Mouse (Mus musculus): ENCODE results near the gene Cyp2w1. TPM values are rescaled to one million over a fixed set of nuclear protein-coding genes. Genes with fewer than 3 reads are reported as not detected.
A peak's percentile ranks its signal among the peaks of the same experiment; 100 is the strongest.

Cyp2w1 gene
- not detected for total RNA-seq (2021)

DNA sequence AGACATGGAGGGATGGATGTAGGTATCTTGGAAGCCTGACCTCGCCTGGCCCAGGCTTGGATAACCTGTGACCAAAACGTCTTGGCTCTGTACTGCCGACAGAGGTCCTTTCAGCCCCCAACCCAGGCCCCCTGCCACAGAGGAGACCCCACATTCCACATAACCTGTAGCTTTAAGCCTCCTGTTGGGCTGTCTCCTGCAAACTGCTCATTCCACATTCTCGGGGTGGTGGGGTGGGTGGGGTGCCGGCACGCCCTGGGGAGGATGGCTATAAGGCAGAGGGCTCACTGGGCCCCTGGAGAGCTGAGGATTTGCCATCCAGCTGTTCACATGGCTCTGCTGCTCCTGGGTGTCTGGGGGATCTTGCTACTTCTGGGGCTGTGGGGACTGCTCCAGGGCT is at the start of gene Cyp2w1:
TSS of gene Cyp2w1 (plus strand) at position 301 of the 400 bp plus-strand sequence.
- intact Hi-C loops (cut with DNase I): no loop called here
- no peak for DNase-seq (ENCODE audit: low spot score in 2 of 2)

DNA sequence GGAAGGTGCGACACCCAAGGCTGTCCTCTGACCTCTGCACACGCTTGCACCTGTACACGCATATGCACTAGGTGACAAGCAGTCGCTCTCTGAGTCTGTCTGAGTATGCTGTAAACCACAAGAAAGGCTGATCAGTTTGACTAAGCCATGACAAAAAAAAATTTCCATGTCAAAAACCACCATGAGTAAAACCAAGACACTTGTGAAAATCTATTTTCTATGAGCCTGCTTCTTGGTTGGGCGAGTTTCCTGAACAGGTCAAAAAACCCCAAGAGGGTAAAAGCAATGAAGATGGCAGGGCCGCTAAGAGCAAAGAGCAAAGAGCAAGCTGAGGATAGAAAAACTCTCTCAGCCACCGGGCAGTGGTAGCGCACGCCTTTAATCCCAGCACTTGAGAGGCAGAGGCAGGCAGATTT is 48.8 kb upstream of the Cyp2w1 start:
- intact Hi-C loops (cut with DNase I): no loop called here
- no peak for DNase-seq (ENCODE audit: low spot score in 2 of 2)

DNA sequence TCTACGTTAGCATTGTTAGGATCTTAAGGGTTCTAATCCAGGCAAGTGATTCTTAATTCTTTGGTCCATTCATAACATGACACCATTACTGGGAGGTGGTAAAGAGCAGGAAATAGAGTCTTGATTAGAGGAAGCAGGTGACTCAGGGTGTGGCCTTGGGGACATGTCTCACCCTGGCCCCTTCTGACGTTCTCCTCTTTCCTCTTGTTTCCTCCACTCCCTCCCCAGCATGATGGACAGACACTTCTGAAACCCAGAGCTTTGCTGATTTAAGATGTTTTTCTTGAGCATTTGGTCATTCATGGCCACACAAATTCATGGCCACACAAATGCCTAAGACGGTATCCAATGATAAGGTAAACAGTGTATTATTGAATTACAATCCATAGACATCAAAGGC is 42.5 kb upstream of the Cyp2w1 start:
- intact Hi-C loops (cut with DNase I): no loop called here
- DNase-seq (ENCODE audit: low spot score in 2 of 2): no peak

DNA sequence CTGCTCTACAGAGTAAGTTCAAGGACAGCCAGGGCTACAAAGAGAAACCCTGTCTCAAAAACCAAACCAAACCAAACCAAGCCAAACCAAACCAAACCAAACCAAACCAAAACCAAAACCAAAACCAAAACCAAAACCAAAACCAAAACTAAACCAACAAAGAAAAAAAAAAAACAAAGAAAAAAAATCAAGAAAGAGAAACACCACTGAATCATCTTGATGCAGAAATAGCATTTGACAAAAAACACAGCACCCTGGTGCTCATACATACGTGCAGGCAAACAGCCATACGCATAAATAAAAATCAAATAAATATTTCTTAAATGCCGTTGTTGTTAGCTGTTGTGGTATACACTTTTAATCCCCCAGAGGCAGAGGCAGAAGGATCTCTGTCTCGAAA is 41.9 kb upstream of the Cyp2w1 start:
- no peak for DNase-seq (ENCODE audit: low spot score in 2 of 2)
- intact Hi-C loops (cut with DNase I): no loop called here

DNA sequence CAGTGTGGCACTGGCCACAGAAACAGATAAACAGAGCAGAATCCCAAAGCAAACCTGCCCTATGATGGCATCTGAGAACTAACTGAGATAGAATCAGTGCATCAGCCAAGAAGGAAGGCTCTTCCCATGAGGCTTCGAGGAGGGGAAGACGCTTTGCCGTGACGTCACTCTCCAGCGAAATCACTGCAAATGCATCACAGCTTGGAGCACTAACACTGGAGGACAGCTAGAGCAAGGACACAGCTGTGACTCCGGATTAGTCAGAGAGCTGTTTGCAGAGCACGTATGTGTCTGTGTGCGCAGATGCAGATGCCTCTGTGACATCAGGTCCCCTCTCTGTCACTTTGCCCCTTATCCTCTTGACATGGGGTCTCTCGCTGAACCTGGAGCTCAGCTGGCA is 40.6 kb upstream of the Cyp2w1 start:
- intact Hi-C loops (cut with DNase I): no loop called here
- no peak for DNase-seq (ENCODE audit: low spot score in 2 of 2)

DNA sequence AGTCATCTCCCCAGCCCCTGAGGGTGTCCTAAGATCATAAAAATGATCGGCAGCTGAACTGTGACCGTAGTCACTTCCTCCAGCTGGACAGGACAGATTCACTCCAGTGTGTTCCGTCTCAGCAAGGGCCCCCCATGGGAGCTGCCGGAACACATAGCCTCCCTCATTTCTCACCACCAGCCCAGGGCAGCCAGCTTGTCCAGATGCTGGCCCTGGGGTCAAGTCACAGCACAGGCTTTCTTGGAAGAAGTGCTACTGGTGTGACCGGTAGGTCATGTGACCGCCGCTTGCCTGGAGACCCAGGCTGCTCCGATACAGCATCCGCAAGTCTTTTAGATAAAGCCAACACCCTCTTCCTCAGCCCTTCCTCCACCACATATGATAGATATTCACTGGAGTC is 38.9 kb upstream of the Cyp2w1 start:
- intact Hi-C loops (cut with DNase I): no loop called here

DNA sequence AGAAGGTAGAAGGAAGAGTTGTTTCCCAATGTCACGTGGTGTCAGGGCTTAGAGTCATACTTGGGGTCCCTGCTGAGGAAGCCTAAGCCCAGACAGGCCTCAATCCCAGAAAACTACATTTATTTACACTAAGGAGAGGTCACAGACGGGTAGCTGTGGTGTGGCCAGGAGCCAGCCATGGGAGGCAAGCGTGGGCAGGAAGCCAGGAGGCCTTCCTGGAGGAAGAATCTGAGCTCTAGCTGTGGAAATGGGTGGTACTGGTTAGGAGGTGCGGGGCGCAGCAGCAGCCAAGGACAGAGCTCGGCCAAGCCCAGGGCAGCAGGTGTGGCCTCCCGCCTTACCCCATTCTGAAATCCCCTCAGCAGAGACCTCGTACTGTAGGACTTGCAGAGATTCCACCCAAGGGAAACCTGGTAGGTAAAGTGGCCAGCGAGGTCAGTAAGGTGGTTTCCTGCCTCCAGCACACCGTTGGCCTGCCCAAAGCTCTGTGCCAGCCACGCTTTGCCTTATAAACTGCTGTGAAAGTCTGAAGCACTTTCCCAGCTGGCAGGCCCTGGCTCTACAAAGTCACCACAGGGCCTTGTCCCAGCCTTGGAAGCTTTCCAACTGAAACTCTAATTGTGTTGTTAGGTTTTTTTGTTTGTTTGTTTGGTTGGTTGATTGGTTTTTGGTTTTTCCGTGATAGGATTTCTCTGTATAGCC is 37.3 kb upstream of the Cyp2w1 start:
- DNase-seq (ENCODE audit: low spot score in 2 of 2): no peak
- intact Hi-C loops (cut with DNase I): no loop called here

More for the DNA sequence above, 38.9 kb upstream of the Cyp2w1 start:
- DNase-seq (ENCODE audit: low spot score in 2 of 2): no peak

DNA sequence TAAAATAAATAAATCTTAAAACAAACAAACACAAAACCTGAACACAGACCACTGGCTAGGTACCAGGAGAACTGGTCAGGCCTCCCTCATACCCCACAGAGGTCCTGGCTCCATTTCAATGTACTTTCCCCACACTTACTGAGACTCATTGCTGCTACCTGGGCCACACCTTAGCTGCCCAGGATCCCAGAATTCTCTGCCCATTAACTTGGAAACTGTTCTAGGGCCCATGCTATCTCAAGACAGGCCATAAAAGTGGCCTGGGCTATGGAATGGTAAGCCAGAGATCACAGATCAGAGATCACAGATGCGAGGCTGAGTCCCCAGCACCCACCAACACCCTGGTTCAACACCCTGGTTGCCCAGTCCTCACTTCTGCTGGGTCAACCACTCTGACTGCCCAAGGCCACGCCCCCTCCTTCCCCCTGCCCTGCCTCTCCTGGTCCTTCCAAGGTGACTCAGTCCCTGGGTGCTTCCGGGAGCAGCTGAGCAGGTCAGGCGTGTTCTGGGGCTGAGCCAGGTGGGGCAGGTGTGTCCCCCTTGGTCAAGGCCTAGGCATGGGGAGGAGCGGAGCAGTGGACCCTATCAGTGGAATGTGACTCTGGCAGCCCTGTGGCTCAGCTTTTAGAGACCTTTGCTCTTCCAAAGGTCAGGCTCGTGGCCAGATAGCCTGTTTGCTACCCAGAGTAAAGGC is 35.3 kb upstream of the Cyp2w1 start:
- intact Hi-C loops (cut with DNase I): no loop called here

DNA sequence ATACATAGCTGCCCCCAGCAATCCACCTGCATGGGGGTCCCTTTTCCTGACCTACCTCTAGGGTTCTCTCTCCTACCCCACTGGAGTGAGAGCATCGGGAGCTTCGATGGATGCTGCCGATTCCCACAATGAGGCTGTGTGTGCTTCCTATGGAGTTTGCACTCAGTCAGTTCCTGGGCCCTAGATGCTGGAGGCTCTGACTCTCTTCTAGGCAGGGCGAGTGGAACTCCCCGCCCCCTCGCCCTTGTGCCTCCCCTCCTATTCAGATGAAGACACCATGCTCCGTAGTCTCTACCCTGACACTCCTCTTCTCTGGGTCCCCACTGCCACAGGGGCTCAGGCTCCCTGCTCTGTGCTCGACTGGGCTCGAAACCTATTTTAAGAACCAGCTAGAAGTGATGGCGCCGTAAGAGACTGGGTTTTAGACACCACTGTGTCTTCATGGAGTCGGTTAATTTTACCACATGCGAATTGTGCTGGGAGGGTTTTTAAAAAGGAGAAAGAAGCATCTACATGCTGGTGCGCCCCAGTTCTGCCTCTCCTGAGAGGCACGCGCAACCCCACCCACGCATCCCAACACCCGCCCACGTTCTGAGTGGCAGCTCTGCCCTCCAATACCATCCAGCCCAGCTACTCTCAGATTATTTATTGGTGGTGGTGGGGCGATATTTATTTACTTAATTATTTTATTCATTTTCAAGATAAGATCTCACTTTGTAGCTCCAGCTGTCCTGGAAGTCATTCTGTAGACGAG is 34.5 kb upstream of the Cyp2w1 start:
- DNase-seq (ENCODE audit: low spot score in 2 of 2): peak; percentile 57 to 58

More for the DNA sequence above, 35.3 kb upstream of the Cyp2w1 start:
- no peak for DNase-seq (ENCODE audit: low spot score in 2 of 2)

DNA sequence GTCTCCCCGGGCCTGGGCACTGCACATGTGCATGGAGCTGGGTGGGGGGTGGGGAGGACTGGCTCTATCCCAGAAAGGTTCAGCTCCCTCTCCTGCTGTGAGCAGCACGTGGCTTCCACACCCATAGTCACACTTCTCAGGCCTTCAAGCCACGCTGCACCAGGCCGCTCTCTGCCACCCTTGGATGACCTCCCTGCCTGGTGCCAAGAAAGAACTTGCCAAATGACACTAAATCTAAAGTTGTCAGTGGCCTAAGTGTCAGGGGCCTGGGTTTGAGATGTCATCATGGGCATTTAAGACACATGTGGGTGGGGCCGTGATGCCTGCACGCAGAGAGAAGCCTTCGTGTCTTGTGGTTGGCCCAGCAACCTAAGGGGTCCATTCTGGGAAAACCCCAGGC is 32.0 kb upstream of the Cyp2w1 start:
- no peak for DNase-seq (ENCODE audit: low spot score in 2 of 2)
- intact Hi-C loops (cut with DNase I): no loop called here

More for the DNA sequence above, 34.5 kb upstream of the Cyp2w1 start:
- intact Hi-C loops (cut with DNase I): no loop called here

DNA sequence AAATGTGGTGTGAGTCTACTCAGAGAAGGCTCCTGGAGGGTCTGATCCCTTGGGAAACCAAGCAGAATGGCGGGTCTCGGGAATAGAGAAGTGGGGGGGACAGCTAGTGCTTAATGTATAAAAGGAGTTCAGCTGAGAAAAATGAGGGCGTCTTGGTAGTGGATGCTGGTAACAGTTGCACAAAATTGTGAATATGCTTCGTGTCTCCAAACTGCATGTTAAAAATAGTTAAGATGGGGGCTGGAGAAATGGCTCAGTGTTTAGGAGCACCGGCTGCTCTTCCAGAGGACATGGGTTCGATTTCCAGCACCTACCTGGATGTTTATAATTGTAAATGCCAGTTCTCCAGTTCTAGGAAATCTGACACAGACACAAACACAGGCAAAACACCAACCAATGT is 31.1 kb upstream of the Cyp2w1 start:
- no peak for DNase-seq (ENCODE audit: low spot score in 2 of 2)
- intact Hi-C loops (cut with DNase I): no loop called here

DNA sequence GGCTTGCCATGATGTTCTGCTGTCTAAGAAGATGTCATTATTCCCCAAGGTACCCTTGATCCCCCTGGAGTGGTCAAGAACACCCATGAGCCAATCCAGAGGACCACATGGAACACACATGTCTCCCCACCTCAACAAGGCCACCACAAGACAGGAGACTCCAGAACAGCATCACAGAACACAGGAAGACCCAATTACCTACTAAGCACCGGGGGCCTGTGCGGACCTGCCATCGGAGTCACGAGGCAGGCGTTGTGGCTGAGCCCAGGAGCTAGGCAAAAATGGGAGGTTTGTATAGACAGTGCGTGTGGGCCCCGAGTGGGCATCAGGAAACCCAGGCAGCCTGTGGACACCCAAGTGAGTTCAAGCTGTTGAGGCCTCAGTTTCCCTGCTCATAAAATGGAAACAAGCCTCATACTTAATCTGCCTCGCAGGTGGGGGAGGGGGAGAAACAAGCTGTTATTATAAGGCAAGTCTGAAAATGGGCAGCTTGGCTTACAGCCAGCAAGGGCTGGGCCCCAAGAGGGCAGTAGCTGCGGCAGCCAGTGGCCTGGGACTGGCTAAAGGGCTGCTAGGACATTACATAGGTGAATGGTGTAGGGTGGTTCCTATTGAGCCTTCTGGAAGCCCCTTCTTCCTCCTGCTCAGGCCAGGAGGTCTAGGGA is 29.0 kb upstream of the Cyp2w1 start:
- intact Hi-C loops (cut with DNase I): no loop called here
- peak in 1 of 2 experiments; percentile 25 for DNase-seq (ENCODE audit: low spot score in 2 of 2)

DNA sequence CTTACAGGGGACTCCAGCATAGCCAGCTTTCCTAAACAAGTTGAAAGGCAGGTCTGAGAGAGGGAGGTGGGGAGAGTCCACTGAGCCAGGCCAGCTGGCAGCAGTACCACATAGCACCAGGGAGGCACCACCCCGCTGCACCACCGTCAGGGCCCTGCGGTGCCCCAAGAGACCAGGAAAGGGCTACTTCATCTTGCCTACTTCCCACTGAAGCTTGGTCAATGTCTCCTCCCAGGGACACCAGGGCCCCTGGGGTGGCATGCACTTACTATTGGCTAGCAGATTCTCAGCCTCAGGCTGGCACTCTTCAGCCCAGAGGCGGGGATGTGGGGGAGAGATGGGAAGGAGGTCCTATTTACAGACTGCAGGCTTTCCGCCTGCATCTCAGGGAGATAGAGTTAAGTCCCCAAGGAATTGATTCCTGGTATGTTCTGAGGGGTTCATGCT is 28.3 kb upstream of the Cyp2w1 start:
- intact Hi-C loops (cut with DNase I): no loop called here
- peak; percentile 65 to 78 for DNase-seq (ENCODE audit: low spot score in 2 of 2)

DNA sequence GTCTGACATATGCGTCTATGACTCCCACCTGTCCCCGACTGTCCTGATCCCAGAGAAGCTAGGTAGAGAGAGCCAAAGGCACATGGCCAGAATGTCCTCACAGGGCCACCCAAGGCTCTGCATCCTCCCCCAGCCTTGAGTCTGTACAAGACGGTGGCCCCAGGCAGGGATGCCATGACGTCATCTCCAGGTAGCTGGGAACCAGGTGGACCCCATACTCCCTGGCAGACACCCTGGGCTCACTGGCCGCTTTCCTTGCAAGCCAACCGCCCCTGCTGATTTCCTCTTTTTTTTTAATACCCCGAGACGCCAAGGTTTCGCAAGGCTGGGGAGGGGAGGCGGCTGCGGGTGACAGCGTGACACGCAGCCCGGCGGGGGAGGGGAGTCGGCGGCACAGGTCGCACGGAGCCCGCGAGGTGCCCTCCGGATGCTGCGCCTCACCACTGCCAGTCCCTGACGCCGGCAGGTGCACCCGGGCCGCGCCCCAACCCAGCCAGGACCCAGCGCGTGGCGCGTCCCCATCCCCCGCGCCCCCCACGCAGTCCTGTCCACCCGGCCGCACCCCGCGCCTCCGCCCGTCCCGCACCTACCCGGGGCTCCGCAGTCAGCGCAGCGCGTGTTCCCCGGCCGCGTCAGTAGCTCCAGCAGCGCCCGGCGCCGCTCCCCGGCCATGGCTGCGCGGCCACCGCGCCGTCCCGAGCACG is 27.6 kb upstream of the Cyp2w1 start:
- intact Hi-C loops (cut with DNase I): loop anchor here (1.0 kb wide), 1 partner anchor 43 kb away; no protein-coding TSS in a partner anchor
- DNase-seq (ENCODE audit: low spot score in 2 of 2): peak; percentile 59 to 70

DNA sequence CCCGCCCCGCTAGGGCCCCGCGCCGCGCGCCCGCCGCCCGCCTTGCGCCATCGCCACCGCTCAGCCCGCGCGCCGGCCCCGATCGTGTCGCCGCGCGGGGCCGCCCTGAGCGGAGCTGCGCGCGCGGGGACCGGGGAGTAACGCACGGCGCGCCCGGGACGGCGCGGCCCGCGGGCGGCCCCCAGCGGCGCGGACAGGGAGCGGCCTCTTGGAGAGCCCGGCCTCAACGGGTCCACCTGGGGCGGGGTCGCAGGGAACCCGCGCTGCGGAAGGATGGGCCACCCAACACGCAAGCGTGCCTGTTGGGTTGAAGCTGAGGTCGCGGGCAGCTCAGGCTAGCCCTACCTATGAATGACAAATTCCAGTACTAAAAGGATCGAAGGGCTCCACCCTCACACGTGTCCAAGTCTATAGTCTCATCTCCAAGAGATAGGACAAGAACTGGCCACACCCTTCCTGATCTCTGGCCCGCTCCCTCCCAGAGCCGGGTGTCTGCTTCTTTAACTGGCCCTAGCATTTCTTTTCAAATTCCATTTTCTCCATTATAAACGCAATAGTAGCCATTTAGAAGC is 26.9 kb upstream of the Cyp2w1 start, which contains the start of gene Adap1:
TSS of gene Adap1 (minus strand) at position 228 of the 572 bp plus-strand sequence.
- intact Hi-C loops (cut with DNase I): loop anchor here (1.0 kb wide), 1 partner anchor 43 kb away; no protein-coding TSS in a partner anchor
- DNase-seq (ENCODE audit: low spot score in 2 of 2): peak; percentile 75 to 78

DNA sequence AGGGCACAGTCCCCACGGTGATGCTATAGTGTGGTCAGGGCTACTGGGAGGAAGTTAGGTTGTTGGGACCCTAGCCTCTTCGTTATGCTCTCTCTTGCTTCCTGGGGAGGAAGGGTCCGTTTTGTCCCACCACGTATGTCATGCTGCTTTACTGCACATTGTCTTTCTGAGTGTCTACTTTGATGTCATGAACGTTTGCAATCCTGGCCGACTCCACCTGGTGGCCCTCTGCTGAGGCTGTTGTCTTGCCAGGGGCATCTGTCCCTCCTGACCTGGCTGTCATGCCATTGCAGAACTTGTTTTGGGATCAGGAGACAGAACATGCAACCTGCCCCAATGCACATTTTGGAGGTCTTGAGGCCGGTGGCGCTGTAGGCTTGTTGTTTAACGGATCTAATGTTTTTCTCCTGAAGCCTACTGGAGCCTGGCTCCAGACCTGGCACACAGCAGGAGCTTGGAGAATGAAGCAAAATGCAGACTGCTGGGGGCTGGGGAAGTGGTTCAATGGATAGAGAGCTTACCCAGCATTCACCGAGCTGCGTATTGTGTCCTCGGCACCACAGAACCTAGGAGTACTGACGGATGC is 26.2 kb upstream of the Cyp2w1 start:
- no peak for DNase-seq (ENCODE audit: low spot score in 2 of 2)
- intact Hi-C loops (cut with DNase I): no loop called here

DNA sequence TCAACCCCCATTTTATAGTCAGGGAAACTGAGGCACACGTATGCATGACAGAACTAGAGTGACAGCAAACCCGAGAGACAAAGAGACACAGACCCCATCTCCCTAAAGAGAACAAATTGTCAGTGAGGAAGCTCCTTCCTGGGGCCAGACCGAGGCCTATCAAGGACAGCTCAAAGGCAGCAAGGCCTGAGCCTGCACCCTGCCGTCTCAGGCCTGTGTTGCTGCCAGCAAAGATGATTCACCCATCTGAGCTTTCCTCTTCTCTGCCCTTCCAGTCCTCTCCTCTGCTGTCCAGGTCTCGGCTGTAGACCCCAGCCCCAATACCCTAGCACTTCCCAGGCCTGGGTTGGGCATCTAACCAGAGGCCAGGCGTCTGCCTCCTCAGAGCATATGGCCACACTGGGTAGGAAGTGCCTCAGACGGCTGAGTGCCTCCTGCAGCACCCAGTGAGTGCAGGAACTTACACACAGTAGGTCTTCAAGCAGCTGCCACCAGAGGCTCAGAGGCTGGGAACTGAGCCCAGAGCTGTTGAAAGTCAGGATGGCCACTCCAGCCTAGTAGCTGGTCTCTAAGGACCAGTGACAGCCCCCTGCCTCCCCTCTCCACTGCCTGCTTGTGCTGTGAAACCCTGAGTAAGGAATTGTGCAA is 25.3 kb upstream of the Cyp2w1 start:
- intact Hi-C loops (cut with DNase I): no loop called here

DNA sequence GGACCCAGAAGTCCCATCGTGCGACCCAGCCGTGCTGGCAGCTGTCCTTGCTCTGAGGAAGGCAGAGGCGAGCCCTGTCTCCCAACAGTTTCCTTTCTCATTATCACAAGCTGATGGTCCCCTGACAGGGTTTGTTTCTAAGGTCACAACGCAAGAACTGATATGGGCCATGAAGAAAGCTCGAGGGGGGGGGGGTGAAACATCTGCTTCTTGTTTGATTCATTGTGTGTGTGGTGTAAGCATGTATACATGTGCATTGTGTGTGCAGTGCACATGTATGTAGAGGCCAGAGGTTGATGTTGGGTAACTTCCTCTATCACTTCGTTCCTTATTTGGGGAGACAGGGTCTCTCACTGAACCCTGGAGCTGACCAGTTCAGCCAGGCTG is 24.8 kb upstream of the Cyp2w1 start:
- DNase-seq (ENCODE audit: low spot score in 2 of 2): no peak
- intact Hi-C loops (cut with DNase I): no loop called here

More for the DNA sequence above, 25.3 kb upstream of the Cyp2w1 start:
- DNase-seq (ENCODE audit: low spot score in 2 of 2): no peak

Data from left cerebral cortex, postnatal 36 days (tissue).